Mouse (Mus musculus) lung, postnatal 10 days (tissue): ENCODE data around the gene Dusp22.
A peak's percentile ranks its signal among the peaks of the same experiment; 100 is the strongest.

Experiments
- DNase-seq: peaks from one replicate; pipeline ENCODE4 v3.0.0; 2021

Dusp22 gene

GRCm38 (mm10) chr13:30659613-30660505 is at the start of gene Dusp22:
Gene Dusp22 (plus strand): TSS chr13:30659999.
- DNase-seq = peak; percentile 92

GRCm38 (mm10) chr13:30612079-30612794 is 47.6 kb upstream of the Dusp22 start:
- no peak for DNase-seq

GRCm38 (mm10) chr13:30619684-30620083 is 40.1 kb upstream of the Dusp22 start:
- no peak for DNase-seq

- DNase-seq = no peak
Observed at GRCm38 (mm10) chr13:30628195-30629048, 31.4 kb upstream of the Dusp22 start.

GRCm38 (mm10) chr13:30629794-30630410 is 29.9 kb upstream of the Dusp22 start:
- DNase-seq = no peak

- no peak for DNase-seq
Observed at GRCm38 (mm10) chr13:30632998-30633397, 26.8 kb upstream of the Dusp22 start.

GRCm38 (mm10) chr13:30636453-30636852 is 23.3 kb upstream of the Dusp22 start:
- DNase-seq = no peak

- no peak for DNase-seq
Observed at GRCm38 (mm10) chr13:30638378-30639115, 21.3 kb upstream of the Dusp22 start.

GRCm38 (mm10) chr13:30642053-30642452 is 17.7 kb upstream of the Dusp22 start:
- no peak for DNase-seq

GRCm38 (mm10) chr13:30648461-30648860 is 11.3 kb upstream of the Dusp22 start:
- no peak for DNase-seq

- DNase-seq = no peak
Observed at GRCm38 (mm10) chr13:30649197-30649596, 10.6 kb upstream of the Dusp22 start.

GRCm38 (mm10) chr13:30650684-30651083 is 9.1 kb upstream of the Dusp22 start:
- no peak for DNase-seq

- DNase-seq = no peak
Observed at GRCm38 (mm10) chr13:30653051-30653450, 6.7 kb upstream of the Dusp22 start.

GRCm38 (mm10) chr13:30654463-30654862 is 5.3 kb upstream of the Dusp22 start:
- DNase-seq = no peak

- no peak for DNase-seq
Observed at GRCm38 (mm10) chr13:30656909-30657308, 2.9 kb upstream of the Dusp22 start.

- no peak for DNase-seq
Observed at GRCm38 (mm10) chr13:30657779-30658178, 2.0 kb upstream of the Dusp22 start.

GRCm38 (mm10) chr13:30658201-30658996 is 1.4 kb upstream of the Dusp22 start:
- no peak for DNase-seq

- DNase-seq = peak; percentile 27
Observed at GRCm38 (mm10) chr13:30665261-30665660, 5.5 kb downstream of the Dusp22 start.

- no peak for DNase-seq
Observed at GRCm38 (mm10) chr13:30666537-30666936, 6.7 kb downstream of the Dusp22 start.

- no peak for DNase-seq
Observed at GRCm38 (mm10) chr13:30668301-30668700, 8.5 kb downstream of the Dusp22 start.

GRCm38 (mm10) chr13:30669277-30669676 is 9.5 kb downstream of the Dusp22 start:
- DNase-seq = no peak
